Mouse (Mus musculus): ENCODE measurements around the gene Hspg2. TPM values are rescaled to one million over a fixed set of nuclear protein-coding genes. Genes with fewer than 3 reads are reported as not detected.
"Not testable (repeated sequence)": the region's sequence is repeated elsewhere in the genome, so short reads cannot be mapped to it uniquely, and the experiment has no call there.

The Hspg2 gene
- polyA plus RNA-seq (2016; fragmentation: Nextera tagmentation; extraction: Ambion mirVana) = 11.6 and 15.3 TPM in 2 replicates

GRCm38 (mm10) chr4:137468260-137469080 lies at the start of gene Hspg2:
Gene Hspg2 (plus strand): TSS chr4:137468769.
- 1% methylated on average over 61 of the region's 72 CpGs for WGBS
- peak; percentile 99 for DNase-seq (ENCODE audit: low spot score)
- Histone ChIP-seq H3K4me3 (peak within 1 kb of the TSS; percentile 79), H3K36me3 (no peaks in the 10 kb centered on the region), H3K27me3 (ENCODE audit: low read depth, poor library complexity, severe bottlenecking) (peaks cover 23% of the 10 kb centered on the region; the same call in 1 of the 2 replicates), H3K9me3 (replicated peaks) (no peaks in the 10 kb centered on the region), H3K4me1 (peaks cover 60% of the 10 kb centered on the region), H3K27ac (replicated peaks) (peak within 1 kb of the TSS; percentile 92)

- Histone ChIP-seq H3K4me1 (no peaks in the 10 kb centered on the region), H3K36me3 (no peaks in the 10 kb centered on the region), H3K27me3 (ENCODE audit: low read depth, poor library complexity, severe bottlenecking) (no peaks in the 10 kb centered on the region), H3K9me3 (replicated peaks) (no peaks in the 10 kb centered on the region), H3K27ac (replicated peaks) (no peak within 1 kb of the TSS), H3K4me3 (no peak within 1 kb of the TSS)
- no peak for DNase-seq (ENCODE audit: low spot score)
- 89% methylated on average over 4 of the region's 4 CpGs for WGBS
These were observed 38.1 kb upstream of the Hspg2 start, which contains the start of gene Cela3b for GRCm38 (mm10) chr4:137430502-137430901. Gene Cela3b (minus strand): TSS chr4:137430540.

- not testable (repeated sequence) for H3K27ac ChIP-seq (replicated peaks); DNase-seq (ENCODE audit: low spot score); H3K4me3 ChIP-seq; H3K27me3 ChIP-seq (ENCODE audit: low read depth, poor library complexity, severe bottlenecking); H3K4me1 ChIP-seq; H3K9me3 ChIP-seq (replicated peaks); H3K36me3 ChIP-seq
- WGBS = 87% methylated on average over 10 of the region's 10 CpGs
These were observed 35.6 kb upstream of the Hspg2 start for GRCm38 (mm10) chr4:137432700-137433550.

GRCm38 (mm10) chr4:137436979-137437669 lies 31.4 kb upstream of the Hspg2 start:
- Histone ChIP-seq H3K4me3 (no peak overlapping the region), H3K27ac (replicated peaks) (no peak overlapping the region), H3K36me3 (no peaks in the 10 kb centered on the region), H3K4me1 (no peaks in the 10 kb centered on the region), H3K27me3 (ENCODE audit: low read depth, poor library complexity, severe bottlenecking) (no peaks in the 10 kb centered on the region), H3K9me3 (replicated peaks) (no peaks in the 10 kb centered on the region)
- WGBS = 86% methylated on average over 8 of the region's 8 CpGs
- no peak for DNase-seq (ENCODE audit: low spot score)

GRCm38 (mm10) chr4:137438842-137439241 lies 29.7 kb upstream of the Hspg2 start:
- Histone ChIP-seq H3K4me3 (no peak overlapping the region), H3K9me3 (replicated peaks) (no peaks in the 10 kb centered on the region), H3K27ac (replicated peaks) (no peak overlapping the region), H3K27me3 (ENCODE audit: low read depth, poor library complexity, severe bottlenecking) (no peaks in the 10 kb centered on the region), H3K36me3 (no peaks in the 10 kb centered on the region), H3K4me1 (no peaks in the 10 kb centered on the region)
- 95% methylated on average over 8 of the region's 8 CpGs for WGBS
- DNase-seq (ENCODE audit: low spot score) = no peak

GRCm38 (mm10) chr4:137441332-137441731 lies 27.2 kb upstream of the Hspg2 start:
- no peaks in the 10 kb centered on the region for H3K27me3 ChIP-seq (ENCODE audit: low read depth, poor library complexity, severe bottlenecking)
- 85% methylated on average over 4 of the region's 4 CpGs for WGBS

GRCm38 (mm10) chr4:137443625-137444024 lies 24.9 kb upstream of the Hspg2 start:
- peak; percentile 72 for DNase-seq (ENCODE audit: low spot score)

More at GRCm38 (mm10) chr4:137441332-137441731, 27.2 kb upstream of the Hspg2 start:
- H3K27ac ChIP-seq (replicated peaks) = no peak overlapping the region
- no peak for DNase-seq (ENCODE audit: low spot score)
- no peaks in the 10 kb centered on the region for H3K4me1 ChIP-seq
- H3K9me3 ChIP-seq (replicated peaks) = no peaks in the 10 kb centered on the region
- no peaks in the 10 kb centered on the region for H3K36me3 ChIP-seq
- H3K4me3 ChIP-seq = no peak overlapping the region

GRCm38 (mm10) chr4:137445881-137446280 lies 22.7 kb upstream of the Hspg2 start:
- no peak overlapping the region for H3K4me3 ChIP-seq
- no peak for DNase-seq (ENCODE audit: low spot score)
- H3K4me1 ChIP-seq = no peaks in the 10 kb centered on the region
- H3K27ac ChIP-seq (replicated peaks) = no peak overlapping the region
- H3K36me3 ChIP-seq = no peaks in the 10 kb centered on the region
- WGBS = 92% methylated on average over 4 of the region's 4 CpGs
- no peaks in the 10 kb centered on the region for H3K27me3 ChIP-seq (ENCODE audit: low read depth, poor library complexity, severe bottlenecking)
- H3K9me3 ChIP-seq (replicated peaks) = no peaks in the 10 kb centered on the region

More at GRCm38 (mm10) chr4:137443625-137444024, 24.9 kb upstream of the Hspg2 start:
- Histone ChIP-seq H3K9me3 (replicated peaks) (no peaks in the 10 kb centered on the region), H3K4me3 (no peak overlapping the region), H3K36me3 (no peaks in the 10 kb centered on the region), H3K4me1 (no peaks in the 10 kb centered on the region), H3K27ac (replicated peaks) (no peak overlapping the region), H3K27me3 (ENCODE audit: low read depth, poor library complexity, severe bottlenecking) (no peaks in the 10 kb centered on the region)
- WGBS = 36% methylated on average over 5 of the region's 5 CpGs

GRCm38 (mm10) chr4:137447363-137448196 lies 21.0 kb upstream of the Hspg2 start:
- Histone ChIP-seq H3K9me3 (replicated peaks) (no peaks in the 10 kb centered on the region), H3K27me3 (ENCODE audit: low read depth, poor library complexity, severe bottlenecking) (no peaks in the 10 kb centered on the region), H3K27ac (replicated peaks) (no peak overlapping the region), H3K36me3 (no peaks in the 10 kb centered on the region), H3K4me3 (no peak overlapping the region), H3K4me1 (no peaks in the 10 kb centered on the region)
- 75% methylated on average over 7 of the region's 7 CpGs for WGBS
- DNase-seq (ENCODE audit: low spot score) = no peak

GRCm38 (mm10) chr4:137448197-137448596 lies 20.4 kb upstream of the Hspg2 start:
- H3K27ac ChIP-seq (replicated peaks) = no peak overlapping the region
- no peak for DNase-seq (ENCODE audit: low spot score)
- 78% methylated on average over 6 of the region's 6 CpGs for WGBS
- H3K9me3 ChIP-seq (replicated peaks) = no peaks in the 10 kb centered on the region
- H3K4me3 ChIP-seq = no peak overlapping the region
- no peaks in the 10 kb centered on the region for H3K27me3 ChIP-seq (ENCODE audit: low read depth, poor library complexity, severe bottlenecking)
- H3K36me3 ChIP-seq = no peaks in the 10 kb centered on the region
- no peaks in the 10 kb centered on the region for H3K4me1 ChIP-seq

GRCm38 (mm10) chr4:137448641-137449040 lies 19.9 kb upstream of the Hspg2 start:
- no peak for DNase-seq (ENCODE audit: low spot score)
- no peaks in the 10 kb centered on the region for H3K9me3 ChIP-seq (replicated peaks)
- H3K4me3 ChIP-seq = no peak overlapping the region
- WGBS = 69% methylated on average over 2 of the region's 2 CpGs
- H3K4me1 ChIP-seq = no peaks in the 10 kb centered on the region
- H3K36me3 ChIP-seq = no peaks in the 10 kb centered on the region
- H3K27me3 ChIP-seq (ENCODE audit: low read depth, poor library complexity, severe bottlenecking) = no peaks in the 10 kb centered on the region
- no peak overlapping the region for H3K27ac ChIP-seq (replicated peaks)

GRCm38 (mm10) chr4:137449132-137449531 lies 19.4 kb upstream of the Hspg2 start:
- no peaks in the 10 kb centered on the region for H3K36me3 ChIP-seq
- WGBS = 73% methylated on average over 2 of the region's 2 CpGs
- no peaks in the 10 kb centered on the region for H3K9me3 ChIP-seq (replicated peaks)
- no peak overlapping the region for H3K27ac ChIP-seq (replicated peaks)
- H3K4me3 ChIP-seq = no peak overlapping the region
- DNase-seq (ENCODE audit: low spot score) = no peak
- 0 out of 2 replicates have a peak, but pooled peaks cover 3% of the 10 kb centered on the region for H3K4me1 ChIP-seq
- no peaks in the 10 kb centered on the region for H3K27me3 ChIP-seq (ENCODE audit: low read depth, poor library complexity, severe bottlenecking)
